In genomic region chr4:141988178-141988577, GRCm38 (mm10) we compare ENCODE assay signal across 26 mouse cellular contexts. TPM values are rescaled to one million over a fixed set of nuclear protein-coding genes. Genes with fewer than 3 reads are reported as not detected.
"Had no signal": no experiment of that assay in that cellular context is flagged by ENCODE, and none has a peak within 500 bp of the region (broad histone marks: within the 10 kb centered on the region; RNA-seq: fewer than 3 reads in every experiment).

No protein-coding gene starts in this region.

- H3K4me2 ChIP-seq: heart, embryonic 12.5 days; hindbrain, embryonic 12.5 days; hindbrain, embryonic 14.5 days; intestine, embryonic 15.5 days; limb, embryonic 12.5 days; liver, embryonic 11.5 days had no signal

- ATAC-seq: hindbrain, embryonic 16.5 days; inflammation-experienced regulatory T-cells, adult 6 months; intestine, embryonic 15.5 days; intestine, postnatal 0 days had no signal

- H3K27ac ChIP-seq: heart, embryonic 10.5 days; hindbrain, embryonic 10.5 days; hindbrain, embryonic 12.5 days; hindbrain, embryonic 14.5 days; intestine, embryonic 15.5 days; layer of hippocampus, adult 2 months; left cerebral cortex, adult 2 months; limb, embryonic 10.5 days; limb, embryonic 12.5 days had no signal

- H3K4me3 ChIP-seq: heart, embryonic 10.5 days; heart, embryonic 12.5 days; hindbrain, embryonic 10.5 days; hindbrain, embryonic 12.5 days; intestine, embryonic 15.5 days; layer of hippocampus, adult 2 months; left cerebral cortex, adult 2 months; limb, embryonic 10.5 days; limb, embryonic 12.5 days had no signal

- DNase-seq: gastrocnemius, postnatal 14 days; gastrocnemius, postnatal 36 days; heart, postnatal 10 days; heart, postnatal 4 days; kidney, adult 18-20 months; kidney, adult 8-10 months; kidney, postnatal 10 days; kidney, postnatal 25 days; kidney, postnatal 4 days; liver had no signal

- H3K9ac ChIP-seq: heart, embryonic 12.5 days; hindbrain, embryonic 12.5 days; hindbrain, embryonic 14.5 days; intestine, embryonic 15.5 days; limb, embryonic 12.5 days had no signal

- H3K36me3 ChIP-seq: heart, embryonic 10.5 days; heart, embryonic 12.5 days; hindbrain, embryonic 10.5 days; hindbrain, embryonic 12.5 days; intestine, embryonic 15.5 days; limb, embryonic 10.5 days; limb, embryonic 12.5 days had no signal

- H3K9me3 ChIP-seq: heart, embryonic 10.5 days; heart, embryonic 12.5 days; hindbrain, embryonic 10.5 days; hindbrain, embryonic 12.5 days; intestine, embryonic 15.5 days; limb, embryonic 10.5 days; limb, embryonic 12.5 days had no signal

- H3K27me3 ChIP-seq: heart, embryonic 12.5 days; hindbrain, embryonic 12.5 days; intestine, embryonic 15.5 days; limb, embryonic 12.5 days had no signal

- H3K4me1 ChIP-seq: heart, embryonic 12.5 days; hindbrain, embryonic 12.5 days; intestine, embryonic 15.5 days; limb, embryonic 12.5 days had no signal

RNA-seq across cellular contexts. Expression of gene Fhad1, which starts 26.7 kb away (rescaled TPM):
- total RNA-seq: gastrocnemius, adult 18-20 months; gastrocnemius, adult 8-10 months had no signal
